Mouse (Mus musculus) adipose tissue, adult 10 weeks (tissue): ENCODE results near the gene Cdr2. TPM values are rescaled to one million over a fixed set of nuclear protein-coding genes. Genes with fewer than 3 reads are reported as not detected.

Experiments used
- polyA plus RNA-seq: library from polyadenylated mRNA; stranded (reverse); fragments of 350-450 nt; fragmentation: Illumina TruSeq; extraction: RNeasy Lipid Tissue Mini Kit (QIAGEN cat#74804); gene quantifications from one replicate; pipeline ENCODE4 v1.2.3, GENCODE M21; 2014; ENCODE audit warnings: low read depth, low replicate concordance

Cdr2 gene
- 29.5 TPM for polyA plus RNA-seq

GRCm38 (mm10) chr7:120982200-120982841 lies at the start of gene Cdr2, which contains the start of gene Mfsd13b:
Gene Cdr2, minus strand, starts transcription at chr7:120982312.
Gene Mfsd13b, plus strand, starts transcription at chr7:120982509.

GRCm38 (mm10) chr7:120917592-120918461 lies 64.3 kb downstream of the Cdr2 start, which contains the start of gene Polr3e:
Gene Polr3e, plus strand, starts transcription at chr7:120917744.

Other genes starting within 250 kb of the Cdr2 start
- gene Vwa3a, start 243.0 kb downstream of the Cdr2 start, polyA plus RNA-seq = 7.0 TPM
- 0.98 TPM for gene Gm5737, start 169.9 kb downstream of the Cdr2 start, polyA plus RNA-seq
- 21.4 TPM for gene Eef2k, start 139.5 kb downstream of the Cdr2 start, polyA plus RNA-seq
- gene Polr3e, start 64.6 kb downstream of the Cdr2 start, polyA plus RNA-seq = 25.9 TPM
- gene Mfsd13b, start 197 bp upstream of the Cdr2 start, polyA plus RNA-seq = 1.9 TPM
- gene Mettl9, start 52.1 kb upstream of the Cdr2 start, polyA plus RNA-seq = 82.0 TPM
- 4.1 TPM for gene Igsf6, start 92.3 kb upstream of the Cdr2 start, polyA plus RNA-seq
- 0.12 TPM for gene Otoa, start 99.3 kb upstream of the Cdr2 start, polyA plus RNA-seq